Mouse (Mus musculus) gastrocnemius, postnatal 14 days (tissue): ENCODE results near the gene Grin2a. TPM values are rescaled to one million over a fixed set of nuclear protein-coding genes. Genes with fewer than 3 reads are reported as not detected.

Source experiments
- DNase-seq: peaks from one replicate; pipeline ENCODE4 v3.0.0; 2021; ENCODE audit warnings: mixed read lengths
- intact Hi-C: fragments of 180-260 bp; cut with DNase I; formaldehyde crosslinking; loops from one replicate; pipeline ENCODE4 v1.15.1; 2025; ENCODE audit warnings: low total_unique reads
- total RNA-seq, 2 experiments: library from RNA; stranded (reverse); gene quantifications; 2 replicates each; pipeline ENCODE4 v1.2.3; 2021

Gene Grin2a
- total RNA-seq, 2 experiments from 2014 or later, result 0.07 to 0.10 TPM

DNA sequence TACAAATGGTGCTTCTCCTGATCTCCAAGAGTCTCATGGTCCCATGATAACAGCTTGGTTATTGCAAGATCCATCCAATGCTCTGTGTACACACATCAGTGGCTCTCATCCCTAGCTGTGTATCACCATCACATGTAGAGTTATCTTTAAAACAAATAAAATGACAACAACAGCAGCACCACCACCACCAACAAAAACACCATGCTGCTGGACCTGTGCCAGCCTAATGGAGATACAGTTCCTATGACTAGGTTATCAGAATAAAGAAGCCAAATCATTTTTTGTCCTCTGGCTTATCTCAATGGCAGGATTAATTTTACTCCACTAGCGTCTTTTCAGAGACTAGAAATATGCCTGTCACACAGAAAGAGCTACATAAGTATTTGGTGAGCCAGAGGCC, 226.4 kb downstream of the Grin2a start:
- no peak for DNase-seq
- intact Hi-C loops, result no loop called here

DNA sequence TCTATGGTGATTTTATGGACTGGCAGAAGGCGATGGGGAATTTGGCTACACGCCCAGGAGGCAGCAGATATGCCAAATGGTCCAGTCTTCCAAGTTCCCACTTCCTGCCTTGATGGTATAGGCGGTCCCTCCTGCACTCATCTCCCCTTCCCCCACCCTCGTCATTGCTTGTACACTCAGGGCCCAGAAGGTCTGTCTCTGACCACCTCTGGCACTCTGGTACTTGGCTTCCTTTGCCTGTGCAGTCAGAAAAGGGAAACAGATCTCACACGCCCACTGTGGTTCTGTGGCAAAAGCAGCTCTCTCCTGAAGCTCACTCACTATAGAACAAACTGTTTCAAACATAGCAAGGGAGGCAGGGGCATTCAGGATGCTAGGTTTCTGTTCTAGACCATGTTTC, 227.0 kb downstream of the Grin2a start:
- no peak for DNase-seq
- intact Hi-C loops, result no loop called here

GRCm38 (mm10) chr16:9767946-9768345, 227.4 kb downstream of the Grin2a start:
- intact Hi-C loops, result no loop called here
- no peak for DNase-seq

DNA sequence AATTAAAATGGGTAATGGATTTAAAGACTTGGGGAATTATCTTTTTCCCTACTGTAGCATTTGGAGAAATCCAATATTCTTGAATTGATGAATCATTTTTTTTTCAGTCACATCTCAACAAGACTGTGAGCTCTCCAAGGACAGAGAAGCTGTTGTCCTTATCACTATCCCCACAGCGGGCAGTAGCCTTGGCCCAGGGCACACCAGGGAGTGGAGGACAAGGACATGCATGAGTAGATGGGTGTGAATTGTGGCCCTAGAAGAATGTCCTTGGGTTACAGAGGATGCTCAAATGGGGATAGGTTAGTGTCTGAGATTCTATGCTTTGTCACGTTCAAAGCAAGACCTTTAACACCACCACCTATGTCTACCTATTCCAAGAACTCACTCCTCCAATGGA, 231.3 kb downstream of the Grin2a start:
- DNase-seq, result no peak
- intact Hi-C loops, result no loop called here

- DNase-seq, result no peak
- intact Hi-C loops, result no loop called here
Measured at GRCm38 (mm10) chr16:9760347-9760746, 235.0 kb downstream of the Grin2a start.

GRCm38 (mm10) chr16:9756849-9757248, 238.5 kb downstream of the Grin2a start:
- no peak for DNase-seq
- intact Hi-C loops, result no loop called here

DNA sequence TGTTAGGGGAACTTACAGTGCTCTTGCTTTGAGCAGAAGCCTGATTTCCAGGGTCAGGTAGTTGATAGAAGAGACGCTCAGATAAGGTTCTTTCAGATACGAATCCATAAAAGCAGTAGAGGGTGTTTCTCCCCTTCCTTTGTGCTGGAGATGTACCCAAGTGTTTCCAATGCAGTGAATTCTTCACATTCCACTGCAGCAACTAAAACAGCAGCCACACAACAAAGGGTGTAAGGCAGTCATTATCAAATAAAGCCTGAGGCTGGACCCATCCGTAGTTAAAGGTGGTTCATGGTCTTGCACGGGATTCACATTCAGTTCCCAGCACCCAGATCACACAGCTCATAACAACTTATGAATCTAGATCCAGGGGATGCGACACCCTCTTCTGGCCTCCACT, 241.3 kb downstream of the Grin2a start:
- no peak for DNase-seq
- intact Hi-C loops, result no loop called here

DNA sequence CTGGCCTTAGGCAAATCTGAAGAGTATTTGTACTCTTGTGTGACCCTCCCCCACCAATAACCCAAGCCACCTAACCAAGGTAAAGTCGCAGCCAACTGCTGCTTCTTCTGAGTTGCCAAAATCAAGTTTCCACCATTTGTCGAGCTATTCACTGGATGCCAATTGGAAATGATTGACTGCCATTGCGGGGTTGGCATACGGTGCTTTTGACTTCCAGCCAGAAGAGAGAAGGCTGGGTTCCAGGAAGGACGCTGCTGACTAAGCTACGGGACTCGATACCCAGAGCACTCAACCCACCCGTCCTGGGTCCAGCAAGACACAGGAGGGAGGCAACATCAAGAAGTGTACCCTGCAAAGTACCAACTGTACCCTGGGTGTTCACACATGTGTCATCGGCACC, 242.3 kb downstream of the Grin2a start:
- intact Hi-C loops, result no loop called here
- no peak for DNase-seq

GRCm38 (mm10) chr16:9752600-9752999, 242.8 kb downstream of the Grin2a start:
- intact Hi-C loops, result no loop called here

GRCm38 (mm10) chr16:9751045-9751569, 244.3 kb downstream of the Grin2a start:
- intact Hi-C loops, result no loop called here
- DNase-seq, result no peak

More at GRCm38 (mm10) chr16:9752600-9752999, 242.8 kb downstream of the Grin2a start:
- DNase-seq, result no peak

DNA sequence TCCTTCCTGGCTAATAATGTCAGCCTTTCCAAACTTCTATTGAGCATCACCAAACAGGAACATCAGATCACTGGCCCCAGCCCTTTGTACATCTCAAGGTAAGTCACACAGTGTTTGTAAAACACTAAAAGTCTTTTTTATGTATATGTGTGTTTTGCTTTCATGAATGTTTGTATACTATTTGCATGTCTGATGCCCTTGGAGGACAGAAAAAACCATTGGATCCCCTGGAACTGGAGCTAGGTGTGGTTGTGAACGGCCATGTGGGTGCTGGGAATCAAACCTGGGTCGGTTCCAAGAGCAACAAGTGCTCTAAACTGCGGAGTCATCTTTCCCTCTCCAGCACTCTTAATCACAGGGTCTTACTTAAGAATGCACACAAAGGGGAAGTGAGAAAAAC, 245.7 kb downstream of the Grin2a start:
- intact Hi-C loops, result no loop called here

DNA sequence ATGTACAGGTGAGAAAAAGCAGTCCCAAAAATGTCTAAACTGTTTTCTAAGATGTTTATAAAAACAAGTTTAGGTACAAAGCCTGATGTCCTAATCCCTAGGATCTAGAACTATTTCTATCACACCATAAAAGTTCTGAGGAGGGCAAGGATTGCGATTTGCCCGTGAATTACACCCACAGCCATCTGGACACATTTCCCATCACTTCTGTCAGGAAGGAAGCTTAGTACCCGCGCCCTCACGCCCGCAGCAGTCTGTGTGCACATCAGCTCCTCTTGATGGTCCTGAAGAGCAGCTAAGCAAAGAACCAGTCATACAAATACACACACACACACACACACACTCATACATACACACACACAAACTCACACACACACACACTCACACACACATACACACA, 252.9 kb downstream of the Grin2a start:
- DNase-seq, result no peak
- intact Hi-C loops, result no loop called here

More for the DNA sequence above, 245.7 kb downstream of the Grin2a start:
- DNase-seq, result no peak

GRCm38 (mm10) chr16:9738679-9739078, 256.7 kb downstream of the Grin2a start:
- intact Hi-C loops, result no loop called here
- no peak for DNase-seq

DNA sequence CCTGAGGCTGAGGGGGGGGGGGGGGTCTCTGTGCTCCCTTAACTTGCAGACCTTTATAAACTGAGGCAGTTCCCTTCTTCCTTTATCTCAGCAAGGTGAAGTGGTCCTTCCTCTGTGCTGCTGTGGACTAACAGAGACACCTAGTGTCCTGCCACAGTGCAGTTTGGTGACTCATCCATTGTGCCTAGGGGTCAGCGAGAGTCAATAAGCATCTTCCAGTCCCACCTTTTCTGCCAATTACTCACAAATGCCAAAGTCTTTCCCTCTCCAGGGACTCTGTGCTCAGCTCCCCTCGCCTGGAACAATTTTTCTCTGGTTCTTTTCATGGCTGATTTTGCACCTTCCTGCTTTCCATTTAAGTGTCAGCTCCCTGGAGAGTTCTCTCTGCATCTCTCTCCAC, 258.2 kb downstream of the Grin2a start:
- no peak for DNase-seq
- intact Hi-C loops, result no loop called here

DNA sequence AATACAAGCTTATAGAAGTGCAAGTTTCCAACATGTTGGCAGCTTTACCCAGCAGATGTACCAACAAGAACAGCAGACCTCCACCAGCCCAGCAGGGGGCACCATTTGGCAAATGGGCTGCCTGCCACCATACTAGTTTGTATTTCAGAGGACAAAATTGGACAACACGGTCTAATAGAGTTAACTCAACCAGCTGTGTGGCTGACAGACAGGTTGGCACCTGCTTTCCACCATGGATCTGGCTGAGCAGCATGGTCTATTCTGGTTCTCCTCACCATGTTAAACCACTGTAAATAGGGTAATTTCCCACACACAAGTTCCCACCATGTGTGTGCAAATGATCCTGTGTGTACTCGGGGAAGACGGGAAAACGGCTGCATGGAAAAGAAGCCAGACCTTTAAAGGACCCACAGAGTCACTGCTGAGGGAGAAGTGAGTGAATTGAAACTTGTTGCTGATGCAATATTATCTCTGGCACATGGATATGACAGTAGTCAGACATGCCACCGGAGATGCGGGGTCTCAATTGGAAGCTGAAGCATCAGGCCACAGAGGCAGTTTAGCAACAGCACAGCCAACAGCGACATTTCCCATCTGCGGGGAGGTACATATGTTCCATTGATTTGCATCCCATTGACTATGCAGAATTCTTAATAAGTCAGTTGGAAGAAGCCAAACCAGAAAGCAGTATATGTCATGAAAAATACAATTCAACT, 259.8 kb downstream of the Grin2a start:
- intact Hi-C loops, result no loop called here
- DNase-seq, result no peak

GRCm38 (mm10) chr16:9727603-9728002, 267.8 kb downstream of the Grin2a start:
- DNase-seq, result no peak
- intact Hi-C loops, result no loop called here

DNA sequence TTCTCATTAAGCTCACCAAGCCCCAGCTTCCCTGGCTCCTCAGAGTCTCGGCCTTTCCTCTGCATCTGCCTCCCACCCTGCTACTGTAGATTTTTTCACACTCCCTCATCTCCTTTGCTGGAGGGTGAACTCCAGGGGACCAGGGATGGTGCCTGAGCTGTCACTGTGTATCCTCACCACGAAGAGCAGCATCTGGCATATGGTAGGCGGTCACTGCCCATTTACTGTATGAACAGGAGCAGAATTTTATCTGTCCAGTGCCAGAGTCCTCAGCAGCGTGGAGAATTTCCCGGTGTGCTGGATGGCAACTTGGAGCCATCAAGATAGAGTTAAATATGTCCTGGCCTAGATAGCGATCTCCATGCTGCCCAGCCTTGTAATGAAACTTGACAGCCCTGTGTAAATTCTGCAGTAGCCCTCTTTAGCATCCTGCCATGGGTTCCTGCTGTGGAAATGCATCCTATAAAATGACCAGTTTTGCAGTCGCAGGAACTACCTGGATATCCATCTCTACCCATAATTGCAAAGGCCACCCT, 269.7 kb downstream of the Grin2a start:
- intact Hi-C loops, result no loop called here
- DNase-seq, result no peak

DNA sequence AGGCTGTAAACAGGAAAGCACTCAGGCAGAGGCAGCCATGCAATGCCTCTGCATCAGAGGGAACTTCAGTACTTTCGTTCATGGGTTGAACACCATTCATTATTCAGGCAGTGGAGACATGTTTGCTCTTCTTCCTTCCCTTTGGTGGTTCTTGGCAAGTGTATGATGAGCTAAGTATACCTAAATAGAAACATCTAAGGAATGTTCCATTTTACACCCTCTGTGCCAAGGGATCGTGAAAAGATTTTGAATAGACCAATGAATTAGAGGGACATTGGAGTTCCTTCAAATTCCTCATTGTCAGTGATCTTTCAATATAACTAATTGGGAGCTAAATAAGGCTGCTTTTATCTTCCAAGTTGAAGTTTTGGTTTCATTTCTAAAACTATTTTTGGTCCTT, 284.0 kb downstream of the Grin2a start:
- intact Hi-C loops, result no loop called here
- DNase-seq, result no peak

- intact Hi-C loops, result no loop called here
- DNase-seq, result no peak
Measured at GRCm38 (mm10) chr16:9709921-9710320, 285.4 kb downstream of the Grin2a start.

DNA sequence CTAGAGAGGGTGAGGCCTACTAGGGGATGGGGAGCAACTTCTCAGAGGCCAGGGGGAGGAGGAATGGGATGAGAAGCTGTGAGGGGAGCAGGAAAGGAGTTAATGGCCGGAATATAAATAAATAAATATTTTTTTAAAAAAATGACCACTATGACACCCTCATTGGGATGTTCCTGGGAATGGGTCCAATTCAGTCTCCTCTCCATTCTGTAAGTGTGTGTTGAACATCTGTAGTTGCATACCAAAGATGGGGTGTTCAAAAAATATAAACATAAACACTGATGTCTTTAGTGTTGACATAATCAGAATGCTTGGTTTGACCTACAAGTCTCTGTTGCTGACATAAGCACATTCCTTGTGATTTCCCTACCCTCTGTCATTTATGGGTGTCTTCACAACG, 298.2 kb downstream of the Grin2a start:
- intact Hi-C loops, result no loop called here
- no peak for DNase-seq

- DNase-seq, result no peak
- intact Hi-C loops, result no loop called here
Measured at GRCm38 (mm10) chr16:9694081-9694480, 301.3 kb downstream of the Grin2a start.
